Mouse (Mus musculus): ENCODE results near the gene Rab29.
A peak's percentile ranks its signal among the peaks of the same experiment; 100 is the strongest.

GRCm38 (mm10) chr1:131910001-131910648 lies 43.1 kb downstream of the Rab29 start, which contains the start of gene Nucks1:
- no peak for TF ChIP-seq REST (IDR thresholded peaks at IDR 0.05; ENCODE audit: insufficient read depth, insufficient read length)
- no peak for TF ChIP-seq USF1 (IDR thresholded peaks at IDR 0.05; ENCODE audit: low read depth)
- peak; percentile 67 for TF ChIP-seq E2F4 (IDR thresholded peaks at IDR 0.05; ENCODE audit: insufficient read depth)
- TF ChIP-seq POLR2A (IDR thresholded peaks at IDR 0.05; ENCODE audit: insufficient read length, low read depth): no peak
- no peak for TF ChIP-seq MAX (IDR thresholded peaks at IDR 0.05; ENCODE audit: low read depth)
- TF ChIP-seq TCF3 (IDR thresholded peaks at IDR 0.05; ENCODE audit: insufficient read length, low read depth): no peak
- TF ChIP-seq MYOD1 (IDR thresholded peaks at IDR 0.05; ENCODE audit: control insufficient read depth in 1 of 3, insufficient read length in 2 of 3, low read depth in 2 of 3): no peak
- no peak for TF ChIP-seq MYOG (IDR thresholded peaks at IDR 0.05; ENCODE audit: control insufficient read depth in 1 of 3, insufficient read depth in 1 of 3, insufficient read length in 2 of 3, low read depth in 2 of 3)
- TF ChIP-seq POLR2AphosphoS2 (IDR thresholded peaks at IDR 0.05; ENCODE audit: insufficient read length, low read depth): no peak
- no peak for TF ChIP-seq TCF12 (IDR thresholded peaks at IDR 0.05; ENCODE audit: insufficient read depth, poor library complexity, severe bottlenecking)

Measured in myocyte (in vitro differentiated cells).